Mouse (Mus musculus) liver (tissue): ENCODE data around the gene Brd3.

Experiments used
- DNase-seq: peaks from one replicate; pipeline ENCODE4 v3.0.0-alpha.2; 2020; ENCODE audit warnings: mixed read lengths

Brd3 gene

GRCm38 (mm10) chr2:27425161-27425611 is 82.3 kb downstream of the Brd3 start:
- peak; percentile 28 for DNase-seq

GRCm38 (mm10) chr2:27423596-27423995 is 83.9 kb downstream of the Brd3 start:
- DNase-seq: no peak

GRCm38 (mm10) chr2:27421293-27422068 is 86.0 kb downstream of the Brd3 start:
- no peak for DNase-seq

GRCm38 (mm10) chr2:27418577-27419070 is 88.8 kb downstream of the Brd3 start:
- DNase-seq: no peak

GRCm38 (mm10) chr2:27417648-27418153 is 89.8 kb downstream of the Brd3 start:
- peak; percentile 22 for DNase-seq

- DNase-seq: no peak
Observed at GRCm38 (mm10) chr2:27416425-27416824, 91.0 kb downstream of the Brd3 start.

- no peak for DNase-seq
Observed at GRCm38 (mm10) chr2:27415060-27415783, 92.2 kb downstream of the Brd3 start.

GRCm38 (mm10) chr2:27413936-27414657 is 93.4 kb downstream of the Brd3 start:
- no peak for DNase-seq

GRCm38 (mm10) chr2:27413582-27413935 is 93.9 kb downstream of the Brd3 start:
- no peak for DNase-seq

GRCm38 (mm10) chr2:27412245-27412800 is 95.1 kb downstream of the Brd3 start:
- DNase-seq: no peak

- DNase-seq: peak; percentile 71
Observed at GRCm38 (mm10) chr2:27411688-27412174, 95.7 kb downstream of the Brd3 start.

GRCm38 (mm10) chr2:27410518-27411140 is 96.8 kb downstream of the Brd3 start:
- no peak for DNase-seq

- DNase-seq: no peak
Observed at GRCm38 (mm10) chr2:27408194-27408593, 99.3 kb downstream of the Brd3 start.

GRCm38 (mm10) chr2:27406928-27407327 is 100.5 kb downstream of the Brd3 start:
- no peak for DNase-seq

GRCm38 (mm10) chr2:27405094-27405884 is 102.2 kb downstream of the Brd3 start:
- DNase-seq: no peak

GRCm38 (mm10) chr2:27404375-27405093 is 102.9 kb downstream of the Brd3 start:
- no peak for DNase-seq

- no peak for DNase-seq
Observed at GRCm38 (mm10) chr2:27401544-27401943, 105.9 kb downstream of the Brd3 start.

- DNase-seq: no peak
Observed at GRCm38 (mm10) chr2:27400083-27400482, 107.4 kb downstream of the Brd3 start.

- no peak for DNase-seq
Observed at GRCm38 (mm10) chr2:27396656-27397440, 110.6 kb downstream of the Brd3 start.
